Mouse (Mus musculus) gastrocnemius, adult 18-20 months (tissue): ENCODE measurements around the gene Adss. TPM values are rescaled to one million over a fixed set of nuclear protein-coding genes. Genes with fewer than 3 reads are reported as not detected.

Experiments used
- DNase-seq: peaks from one replicate; pipeline ENCODE4 v3.0.0; 2021; ENCODE audit warnings: low spot score
- total RNA-seq, 2 experiments: library from RNA; stranded (reverse); gene quantifications; 2 replicates each; pipeline ENCODE4 v1.2.3; 2021

Adss gene
- total RNA-seq, 2 experiments from 2014 or later, result 5.8 to 6.9 TPM

GRCm38 (mm10) chr1:177729043-177730024 is 67.0 kb downstream of the Adss start, which contains the start of gene 1700016C15Rik:
Gene 1700016C15Rik (plus strand): TSS chr1:177729814.
- DNase-seq, result no peak

- no peak for DNase-seq
Observed at GRCm38 (mm10) chr1:177727883-177728525, 68.3 kb downstream of the Adss start.

- no peak for DNase-seq
Observed at GRCm38 (mm10) chr1:177726870-177727269, 69.4 kb downstream of the Adss start.

- DNase-seq, result peak; percentile 38
Observed at GRCm38 (mm10) chr1:177723786-177724185, 72.5 kb downstream of the Adss start.

GRCm38 (mm10) chr1:177719029-177719427 is 77.3 kb downstream of the Adss start:
- DNase-seq, result no peak

DNA sequence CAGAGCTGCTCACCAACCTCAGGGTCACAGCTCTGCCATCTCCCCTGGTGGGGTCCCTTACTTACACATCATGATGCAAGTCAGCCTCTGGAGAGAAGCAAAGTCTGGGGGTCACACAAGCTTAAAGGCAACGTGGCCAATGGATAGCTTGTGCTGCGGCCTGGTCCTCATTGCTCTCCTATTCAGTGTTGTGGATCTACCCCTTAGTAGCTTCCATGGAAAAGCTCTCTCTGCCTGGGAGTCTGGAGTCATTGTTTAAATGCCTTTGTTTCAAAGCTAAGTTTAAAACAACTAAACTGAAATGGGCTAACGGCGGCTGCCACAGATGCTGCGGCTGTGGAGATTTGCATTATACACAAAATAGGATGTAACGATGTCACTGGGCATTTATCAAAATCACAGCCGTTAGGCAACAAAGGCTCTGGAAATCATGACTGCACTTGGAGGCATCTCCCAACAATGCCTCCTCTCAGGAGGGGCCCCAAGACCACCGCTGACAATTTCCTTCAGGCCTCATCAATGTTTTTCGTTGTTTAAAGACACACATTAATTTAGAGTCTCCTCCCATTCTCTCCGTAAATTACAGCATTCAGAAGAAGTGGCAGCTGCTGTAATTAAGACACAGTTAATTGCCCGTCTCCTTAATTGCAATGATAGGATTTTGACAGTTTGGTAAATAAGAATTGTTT is 77.8 kb downstream of the Adss start:
- DNase-seq, result no peak

DNA sequence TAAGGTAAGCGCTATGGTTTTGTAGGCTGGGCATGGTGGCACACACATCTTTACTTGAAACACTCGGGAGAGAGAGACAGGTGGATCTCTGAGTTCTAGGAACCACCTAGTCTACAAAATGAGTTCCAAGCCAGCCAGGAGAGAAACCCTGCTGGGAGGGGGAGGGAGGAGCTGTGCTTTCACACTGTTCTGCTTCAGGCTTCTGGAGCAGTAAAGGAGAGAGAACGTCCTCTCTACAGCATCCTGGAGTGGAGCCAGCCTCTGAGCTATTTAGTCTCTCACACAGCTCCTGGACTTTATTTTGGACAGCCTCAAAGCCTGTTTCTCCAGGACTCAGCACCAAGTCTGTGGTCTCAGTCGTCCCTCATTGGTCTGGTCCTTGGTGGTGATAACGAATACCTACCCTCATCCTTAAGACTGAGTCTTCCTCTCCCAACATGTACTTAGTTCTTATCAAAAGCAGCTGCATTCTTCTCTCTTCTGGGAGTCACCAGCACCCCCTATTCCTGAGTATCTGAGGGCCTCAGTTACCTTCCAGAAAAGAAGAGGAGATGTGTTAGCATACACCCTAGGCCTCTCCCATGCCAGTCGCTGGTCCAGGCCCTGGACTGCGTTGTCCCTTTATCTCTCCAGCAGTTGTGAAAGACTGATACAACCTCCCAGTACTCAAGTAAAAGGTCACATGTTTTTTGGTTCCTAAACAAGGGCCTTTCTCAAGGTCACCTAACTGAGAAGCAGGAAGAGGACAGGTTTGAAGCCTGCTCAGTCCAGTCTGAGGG is 79.1 kb downstream of the Adss start:
- no peak for DNase-seq

- DNase-seq, result no peak
Observed at GRCm38 (mm10) chr1:177716448-177716847, 79.9 kb downstream of the Adss start.

DNA sequence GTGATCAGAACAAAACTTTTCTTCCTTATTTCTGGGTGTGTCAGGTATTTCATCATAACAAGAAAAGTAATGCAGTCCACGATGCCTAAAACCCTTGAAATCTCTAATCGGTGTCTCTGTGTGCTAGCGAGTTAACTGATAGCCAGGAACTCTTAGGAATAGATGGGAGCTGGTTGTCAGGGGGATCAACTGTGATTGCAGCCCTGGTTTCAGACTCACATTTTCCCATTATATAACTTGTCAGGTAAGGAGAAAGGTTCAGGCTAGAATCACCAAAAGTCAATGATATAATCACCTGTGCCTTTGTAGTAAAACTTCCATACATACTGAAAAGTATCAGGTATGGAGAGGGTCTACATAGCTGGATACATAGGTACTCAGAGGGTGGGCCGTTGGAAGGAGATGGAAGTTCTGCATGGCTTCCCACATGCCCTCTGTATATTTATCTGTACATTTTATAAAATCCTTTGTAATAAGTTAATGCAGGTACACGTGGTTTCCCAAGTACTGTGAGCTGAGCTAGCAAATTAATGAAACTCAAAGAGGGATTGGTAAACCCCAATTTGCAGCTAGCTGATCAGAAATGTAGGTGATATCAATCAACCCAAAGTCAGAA is 81.8 kb downstream of the Adss start:
- no peak for DNase-seq

DNA sequence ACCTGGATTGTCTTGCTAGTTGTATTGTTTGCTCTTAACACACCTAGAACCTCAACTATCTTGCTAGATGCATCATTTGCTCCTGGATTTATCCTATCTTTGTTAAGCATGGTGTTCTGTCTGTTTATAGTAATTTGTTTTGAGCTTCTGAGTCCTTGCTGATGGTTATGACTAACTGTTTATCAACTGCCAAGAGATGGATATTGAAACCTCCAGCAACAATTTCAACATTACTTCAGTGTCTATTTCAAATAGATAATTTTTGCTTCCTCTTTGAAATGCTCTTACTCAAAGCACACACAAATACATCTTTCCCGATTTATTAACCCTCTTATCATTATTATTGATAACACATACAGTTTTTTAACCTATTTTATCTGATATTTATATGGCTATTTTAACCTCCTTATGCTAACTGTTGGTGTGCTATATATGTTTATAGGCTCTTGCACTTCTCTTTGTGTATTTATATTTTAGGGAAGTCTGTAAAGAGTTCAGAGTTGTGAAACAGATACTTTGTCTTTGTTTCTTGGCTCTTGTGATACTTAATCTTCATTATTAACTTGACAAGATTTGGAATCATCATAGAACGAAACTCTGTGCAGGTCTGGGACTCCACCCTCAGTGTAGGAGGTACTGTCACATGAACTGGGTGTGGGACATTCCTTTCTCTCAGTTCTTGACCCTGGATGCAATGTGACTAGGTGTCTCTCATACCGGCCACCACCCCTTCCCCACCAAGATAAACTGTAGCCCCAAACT is 82.5 kb downstream of the Adss start:
- no peak for DNase-seq

Other genes starting within 250 kb of the Adss start
- under 1 TPM in 1 of 2 experiments, not detected in 1; 0.32 TPM for gene 1700016C15Rik, start 66.7 kb downstream of the Adss start, total RNA-seq
- under 1 TPM; 0.07 to 0.09 TPM for gene Catspere2, start 186.9 kb upstream of the Adss start, total RNA-seq